Mouse (Mus musculus) lung, postnatal 4 days (tissue): ENCODE data around the gene Gm17018.
"Not testable (repeated sequence)": the region's sequence is repeated elsewhere in the genome, so short reads cannot be mapped to it uniquely, and the experiment has no call there.

Experiments
- DNase-seq, 2 experiments: peaks; one replicate each; pipeline ENCODE4 v3.0.0; 2021

Gm17018 gene

DNA sequence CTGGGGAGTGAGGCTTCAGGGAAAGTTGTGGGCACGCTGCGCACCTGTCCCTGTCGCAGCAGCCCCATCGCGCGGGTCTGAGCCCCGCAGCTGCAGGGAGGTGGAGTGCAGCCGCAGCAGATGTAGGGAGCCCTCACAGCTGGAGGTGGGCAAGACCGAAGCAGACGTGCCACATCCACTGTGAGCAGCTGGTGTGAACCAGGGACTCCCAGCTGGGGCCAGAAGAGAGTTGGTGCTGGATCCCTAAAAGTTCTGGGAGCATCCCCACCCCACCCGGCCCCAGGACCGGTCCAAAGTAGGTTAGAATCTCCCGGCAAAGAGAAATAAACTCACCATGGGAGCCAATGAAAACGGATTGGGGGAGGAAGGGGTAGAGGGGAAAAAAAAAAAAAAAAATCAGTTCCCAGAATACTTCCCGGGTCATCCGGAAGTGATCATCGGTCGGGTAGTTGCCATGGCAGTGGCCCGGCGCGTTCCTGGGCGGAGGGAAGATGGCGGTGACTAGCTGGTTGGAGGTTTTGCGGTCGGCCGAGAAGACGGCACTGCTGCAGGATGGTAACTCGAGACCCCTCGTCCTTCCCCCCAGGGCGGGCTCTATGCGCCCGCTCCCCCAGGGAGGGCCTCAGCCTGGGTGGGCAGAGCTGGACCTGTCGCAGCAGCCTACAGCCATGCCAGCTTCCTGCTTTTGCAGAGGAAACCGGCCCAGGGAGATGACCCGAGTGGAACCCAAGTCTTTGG, at the start of gene Gm17018, which contains the start of gene Poll:
Gene Gm17018 (plus strand): TSS at position 463 of the 738 bp plus-strand sequence.
Gene Poll (minus strand): TSS at position 379 of the 738 bp plus-strand sequence.
- peak; percentile 87 to 88 for DNase-seq

DNA sequence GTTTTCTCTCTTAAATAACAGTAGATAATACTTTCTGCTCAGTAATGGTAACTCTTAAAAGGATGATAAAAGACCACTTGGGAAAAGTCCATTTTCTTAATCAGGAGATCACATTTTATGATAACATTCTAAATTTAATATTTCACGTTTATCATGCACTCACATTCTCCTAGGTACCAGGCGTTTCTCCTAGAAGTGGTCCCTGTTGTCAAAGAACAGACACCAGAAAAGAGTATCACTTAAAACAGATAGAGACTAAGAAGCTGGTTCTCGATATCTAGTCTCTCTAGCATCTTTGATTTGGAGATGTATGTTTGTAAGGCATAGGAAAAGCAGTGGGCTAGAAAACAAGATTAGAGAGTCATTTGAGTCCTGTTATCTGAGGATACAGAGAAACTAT, 49.7 kb upstream of the Gm17018 start:
- no peak for DNase-seq

DNA sequence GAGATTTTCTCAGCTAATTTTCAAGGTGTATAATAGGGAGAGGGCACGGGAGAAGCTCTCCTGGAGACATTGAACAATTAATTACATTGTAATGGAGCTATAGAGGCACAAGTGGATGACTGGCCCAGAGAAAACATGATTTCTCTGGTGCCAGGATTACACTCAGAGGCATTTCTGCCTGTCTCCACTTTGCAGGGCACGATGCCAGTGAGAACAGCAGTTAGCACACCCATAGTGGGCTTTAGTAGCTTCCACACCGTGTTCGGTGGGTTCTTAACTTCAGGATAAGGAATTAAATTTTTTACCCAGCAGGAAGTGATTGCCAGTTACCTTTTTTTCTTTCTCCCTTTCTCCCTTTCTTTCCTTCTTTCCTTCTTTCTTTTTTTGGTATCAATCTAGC, 49.0 kb upstream of the Gm17018 start:
- no peak for DNase-seq

DNA sequence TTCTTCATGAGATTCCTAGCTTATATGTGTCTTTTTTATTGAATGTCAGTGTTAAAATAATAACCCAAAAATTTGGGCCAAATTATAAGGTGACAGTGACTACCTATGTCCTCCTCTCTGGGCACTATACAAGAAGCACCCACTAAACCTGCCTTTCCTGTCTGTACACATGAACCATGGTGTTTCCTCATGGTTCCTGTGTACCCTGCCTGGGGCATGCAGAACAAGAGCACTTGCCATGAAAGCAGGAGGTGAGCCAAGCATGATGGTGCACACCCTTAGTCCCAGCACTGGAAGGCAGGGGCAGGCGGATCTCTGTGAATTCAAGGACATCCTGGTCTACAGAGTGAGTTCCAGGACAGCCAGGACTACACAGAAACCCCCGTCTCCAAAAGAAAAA, 45.1 kb upstream of the Gm17018 start:
- no peak for DNase-seq

DNA sequence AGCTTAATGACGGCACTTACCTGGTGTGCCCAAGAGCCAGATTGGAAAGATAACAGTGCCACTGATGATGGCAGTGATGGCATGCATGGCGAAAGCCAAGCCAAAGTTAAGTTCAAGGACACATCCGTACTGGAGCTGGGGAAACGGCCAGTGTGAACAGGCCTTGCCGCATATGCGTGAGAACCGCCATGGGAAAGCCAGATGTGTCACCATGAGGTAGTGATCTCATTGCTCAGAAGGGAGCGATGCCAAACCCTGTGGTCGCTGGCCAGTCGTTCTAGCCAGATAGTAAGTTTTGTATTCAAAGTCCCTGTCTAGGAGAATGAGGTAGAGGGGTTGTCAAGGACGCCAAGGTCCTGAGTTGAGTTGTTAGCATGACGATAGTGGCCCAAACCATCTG, 44.2 kb upstream of the Gm17018 start:
- DNase-seq, result no peak

DNA sequence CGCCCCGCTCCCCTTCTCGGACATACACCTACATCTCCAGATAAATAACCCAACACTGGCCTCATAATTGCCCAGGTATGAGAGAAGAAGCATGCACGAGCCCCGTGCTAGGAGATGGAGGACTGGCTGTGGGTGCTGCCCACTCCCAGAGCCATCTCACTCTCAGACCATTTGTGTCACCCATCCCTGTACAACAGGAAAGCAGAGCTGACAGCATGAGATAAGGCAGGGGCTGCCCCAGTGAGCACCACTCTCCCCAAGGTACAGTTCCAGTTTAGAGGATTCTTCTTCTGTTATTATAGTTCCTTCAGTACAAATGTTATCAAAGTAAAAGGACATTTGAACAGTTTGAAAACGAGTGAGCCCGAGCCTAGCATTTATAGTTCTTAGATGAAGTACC, 33.0 kb upstream of the Gm17018 start:
- no peak for DNase-seq

DNA sequence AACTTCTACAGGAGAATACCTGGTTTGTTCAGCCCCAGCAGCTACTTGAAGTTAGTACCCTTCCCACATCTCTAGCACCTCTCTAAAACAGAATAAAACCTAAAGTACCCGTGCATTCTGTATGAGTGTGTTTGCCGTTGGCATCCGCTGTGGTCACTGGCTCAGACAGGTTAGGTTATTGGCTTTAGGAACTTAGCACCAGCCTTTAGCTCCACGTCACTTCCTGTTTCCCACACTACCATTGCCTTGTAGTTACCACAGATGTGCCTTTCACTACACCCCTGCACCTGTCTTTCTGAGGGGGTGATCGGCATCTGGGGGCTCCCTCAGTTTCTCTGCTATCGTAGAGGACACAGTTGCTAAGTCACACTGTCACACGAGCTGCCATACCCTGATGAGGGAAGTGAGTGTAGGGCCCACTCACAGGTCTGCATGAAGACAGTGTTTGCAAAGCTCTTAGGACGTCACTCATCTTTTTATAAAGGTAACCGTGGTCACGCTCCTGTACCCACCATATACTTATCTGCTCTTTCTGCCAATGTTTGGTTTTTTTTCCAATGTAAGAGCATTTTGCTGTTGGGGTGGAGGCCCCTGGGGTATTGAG, 32.4 kb upstream of the Gm17018 start:
- no peak for DNase-seq

DNA sequence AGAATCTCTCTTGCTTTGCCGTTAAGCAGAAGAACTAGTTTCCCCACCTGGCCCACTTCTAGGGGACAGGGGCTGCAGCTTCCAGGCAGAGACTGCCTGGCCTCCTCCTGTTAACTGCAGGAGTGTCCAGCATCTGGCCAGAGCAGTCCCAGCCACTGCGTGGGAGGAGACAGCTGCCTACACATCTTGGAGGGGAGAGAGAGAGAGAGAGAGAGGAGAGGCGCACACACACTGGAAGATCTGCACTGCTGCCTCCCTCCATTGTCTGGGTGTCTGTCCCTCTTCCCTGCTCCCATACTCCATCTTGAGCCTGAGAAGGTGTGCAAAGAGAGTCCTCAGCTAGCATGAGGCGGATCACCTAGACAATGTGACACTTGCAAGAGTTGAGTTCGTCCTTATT, 31.1 kb upstream of the Gm17018 start:
- DNase-seq, result no peak

DNA sequence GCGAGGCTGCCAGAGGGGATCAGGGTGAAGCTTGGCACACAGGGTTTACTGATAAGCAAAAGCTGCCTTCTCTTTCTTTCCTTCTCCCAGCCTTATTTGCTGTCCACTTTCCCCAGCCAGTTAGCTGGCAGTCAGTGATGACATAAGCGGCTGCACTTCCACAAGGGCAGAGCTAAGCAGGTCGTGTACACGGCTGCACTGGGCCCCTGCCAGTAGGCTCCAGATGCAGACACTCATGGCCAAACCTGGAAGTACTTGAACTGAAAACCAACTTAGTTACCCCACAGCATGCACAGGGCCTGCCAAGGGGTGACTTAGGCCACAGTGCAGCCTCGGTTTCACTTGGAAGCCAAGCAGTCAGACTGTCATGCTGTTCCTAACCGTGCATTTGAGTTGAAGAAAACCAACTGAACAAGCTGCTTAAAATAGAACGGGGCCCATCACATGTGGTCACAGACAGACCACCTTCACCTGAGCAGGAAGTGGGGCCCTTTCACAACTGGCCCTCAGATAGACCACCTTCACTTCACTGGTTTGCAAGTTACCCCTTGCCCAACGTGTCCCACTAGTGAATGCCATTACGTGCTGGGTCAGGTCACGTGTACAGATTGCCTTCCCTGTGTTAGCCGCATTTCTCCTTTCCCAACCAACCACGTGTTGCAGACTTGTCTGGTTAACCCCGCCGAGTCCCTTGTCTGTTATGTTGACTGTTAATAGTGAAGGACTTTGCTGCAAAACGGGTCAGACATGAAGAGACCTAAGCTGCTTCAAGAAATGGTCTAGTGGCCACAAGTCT, 30.0 kb upstream of the Gm17018 start:
- DNase-seq, result peak; percentile 61 to 85

DNA sequence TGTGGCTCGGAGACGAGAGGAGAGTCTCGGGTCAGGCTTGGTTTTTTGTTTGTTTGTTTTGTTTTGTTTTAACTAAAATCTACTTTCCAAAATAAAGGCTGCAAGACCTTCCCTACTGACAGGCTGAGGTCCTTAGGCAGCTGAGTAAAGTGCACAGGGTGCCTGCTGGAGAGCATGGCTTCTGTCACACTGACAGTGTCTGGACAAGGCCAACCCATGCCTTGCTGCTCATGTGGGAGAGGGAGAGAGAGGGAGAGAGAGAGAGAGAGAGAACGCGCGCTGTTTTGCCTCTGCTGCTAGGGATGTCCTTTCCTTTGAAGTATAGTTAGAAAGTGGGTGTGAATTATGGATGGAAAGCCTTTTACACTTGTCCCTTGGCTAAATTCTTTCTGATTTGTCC, 28.9 kb upstream of the Gm17018 start:
- no peak for DNase-seq

DNA sequence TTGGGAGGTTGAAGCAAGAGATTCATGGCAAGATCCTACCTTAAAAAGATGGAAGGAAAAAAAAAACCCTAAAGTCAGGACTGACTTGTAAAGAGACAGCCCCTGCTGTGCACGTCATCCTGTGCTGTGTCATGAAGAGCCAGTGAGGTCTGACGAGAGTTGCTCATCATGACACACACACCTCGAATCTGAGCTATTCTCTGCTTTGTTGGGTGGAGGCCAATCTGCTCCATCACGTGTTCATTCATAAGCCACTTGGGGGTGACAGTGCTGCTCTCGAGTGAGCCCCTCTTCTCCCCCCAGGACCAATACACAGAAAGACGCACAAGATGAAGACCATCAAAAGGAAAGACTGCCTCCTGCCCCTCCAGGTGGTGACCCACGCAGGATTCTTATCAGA, 26.8 kb upstream of the Gm17018 start:
- DNase-seq, result no peak

DNA sequence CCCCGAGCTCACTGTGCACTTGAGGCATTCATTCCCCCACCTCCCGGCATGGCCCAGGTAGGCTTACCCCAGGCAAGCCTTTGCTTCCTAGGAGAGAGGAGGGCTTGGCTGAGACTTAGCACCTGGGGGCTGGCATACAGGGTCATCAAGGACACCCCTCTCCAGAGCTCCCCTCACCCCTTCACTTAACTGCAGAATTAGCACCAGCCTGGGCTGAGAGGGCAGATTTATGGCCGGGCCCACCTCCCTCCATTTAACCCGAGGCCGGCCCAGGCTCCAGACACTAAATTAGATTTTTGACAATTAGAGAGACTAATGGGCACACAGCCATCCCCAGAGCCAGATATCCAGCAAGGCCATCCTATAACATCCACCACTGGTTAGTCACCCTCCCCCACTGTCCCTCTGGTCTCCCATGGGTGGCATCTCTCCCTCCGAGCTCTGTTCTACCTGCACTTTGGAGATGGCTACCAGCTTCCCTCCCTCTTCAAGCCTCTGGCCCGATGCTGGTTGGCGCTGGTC, 25.1 kb upstream of the Gm17018 start:
- DNase-seq, result no peak

DNA sequence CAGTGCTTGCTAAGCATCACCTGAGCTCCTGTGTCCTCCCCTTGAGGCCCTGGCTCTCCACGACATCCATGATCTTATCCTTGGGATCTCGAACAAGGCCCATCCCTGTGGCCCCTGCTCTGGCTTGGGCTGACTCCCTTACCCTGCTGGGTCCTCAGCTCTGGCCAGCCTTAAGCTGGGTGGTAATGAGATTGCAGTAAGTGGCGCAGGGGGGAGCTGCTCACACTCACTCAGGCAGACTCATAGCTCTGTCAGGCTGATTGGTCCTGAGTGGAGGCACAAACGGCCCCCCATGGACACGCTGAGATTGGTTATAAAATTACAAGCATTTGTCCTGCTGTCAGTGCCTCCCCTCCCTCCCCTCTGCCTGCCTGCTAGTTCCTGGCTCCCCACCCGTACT, 24.5 kb upstream of the Gm17018 start:
- DNase-seq, result no peak

DNA sequence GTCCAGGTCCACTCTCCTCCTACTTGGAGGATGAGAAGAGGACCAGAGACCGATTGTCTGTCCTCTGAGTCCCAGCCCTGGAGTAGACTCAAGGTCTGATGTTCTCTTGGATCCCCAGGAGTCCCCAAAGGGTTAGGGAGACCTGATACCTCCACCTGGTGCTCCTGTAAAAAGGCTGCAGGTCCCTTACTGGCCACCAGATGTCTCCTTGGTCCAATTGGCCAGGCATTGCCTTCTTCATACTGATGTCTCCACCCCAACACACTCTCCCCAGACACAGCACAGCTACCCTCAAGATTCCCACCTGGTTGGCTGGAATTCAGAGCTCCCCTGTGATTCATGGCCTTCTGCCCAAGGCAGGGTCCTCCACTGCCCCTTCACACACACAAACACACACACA, 22.9 kb upstream of the Gm17018 start:
- DNase-seq, result peak in 1 of 2 experiments; percentile 67

DNA sequence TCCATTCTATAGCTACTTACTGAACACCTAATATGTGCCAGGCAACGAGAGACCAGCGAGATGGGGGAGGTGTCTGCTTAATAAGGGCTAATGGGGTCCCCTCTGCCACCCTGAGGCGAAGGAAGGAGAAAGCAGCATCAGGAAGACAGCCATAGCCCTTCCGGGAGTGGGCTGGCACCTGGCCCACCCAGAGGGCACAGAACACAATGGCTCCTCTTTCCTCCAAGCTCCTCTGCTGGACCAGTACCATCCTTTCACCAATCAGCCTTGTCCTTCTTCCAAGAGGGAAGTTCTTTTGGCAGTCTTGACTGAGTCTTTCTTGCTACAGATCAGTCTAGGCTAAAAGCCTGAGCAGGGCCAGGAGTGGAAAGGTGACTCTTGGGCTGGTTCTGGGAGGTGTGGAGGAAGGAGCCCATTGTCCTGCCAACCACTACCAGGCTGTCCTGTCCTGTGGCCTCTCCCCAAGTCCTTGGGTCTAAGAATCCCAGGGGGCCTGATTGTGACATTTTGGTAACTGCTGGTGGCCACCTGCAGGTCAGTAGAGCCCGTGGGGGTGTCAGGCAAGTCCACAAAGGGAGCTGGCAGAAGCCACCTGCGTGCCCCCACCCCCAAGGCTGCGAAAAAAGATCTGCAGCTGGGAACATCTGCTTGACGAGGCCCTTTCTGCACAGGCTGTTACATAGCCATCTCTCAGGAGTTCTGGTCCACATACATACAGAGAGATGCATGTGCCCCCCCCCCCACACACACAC, 19.6 kb upstream of the Gm17018 start:
- no peak for DNase-seq

DNA sequence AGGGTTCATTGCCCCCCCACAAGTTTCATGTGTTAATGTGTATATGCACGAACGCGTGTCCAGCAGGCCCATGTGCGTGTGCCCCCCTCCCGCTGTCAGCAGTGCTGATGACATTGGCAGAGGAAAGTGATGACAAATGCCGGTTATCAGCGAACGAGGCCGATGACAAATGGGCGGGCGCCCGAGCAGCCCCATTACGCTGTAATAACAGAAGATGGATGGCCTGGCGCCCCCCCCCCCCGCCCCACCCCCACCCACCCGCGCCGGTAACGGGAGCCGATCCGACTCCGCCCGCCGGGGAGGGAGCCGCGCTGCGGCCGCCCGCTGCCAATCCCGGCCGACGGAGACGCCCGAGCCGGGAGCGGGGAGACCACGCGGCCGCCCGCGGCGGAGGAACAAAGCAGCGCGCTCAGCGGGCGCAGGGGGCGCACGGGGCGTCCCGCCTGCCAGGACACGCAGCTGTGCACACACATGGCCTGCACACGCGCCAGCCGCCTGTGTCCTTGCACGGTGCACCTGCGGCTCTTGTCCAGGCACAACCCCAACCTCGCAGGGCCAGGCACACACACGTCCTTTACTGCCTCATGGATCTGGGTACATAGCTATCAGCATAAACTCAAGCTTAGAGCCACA, 18.9 kb upstream of the Gm17018 start:
- peak; percentile 43 to 64 for DNase-seq

DNA sequence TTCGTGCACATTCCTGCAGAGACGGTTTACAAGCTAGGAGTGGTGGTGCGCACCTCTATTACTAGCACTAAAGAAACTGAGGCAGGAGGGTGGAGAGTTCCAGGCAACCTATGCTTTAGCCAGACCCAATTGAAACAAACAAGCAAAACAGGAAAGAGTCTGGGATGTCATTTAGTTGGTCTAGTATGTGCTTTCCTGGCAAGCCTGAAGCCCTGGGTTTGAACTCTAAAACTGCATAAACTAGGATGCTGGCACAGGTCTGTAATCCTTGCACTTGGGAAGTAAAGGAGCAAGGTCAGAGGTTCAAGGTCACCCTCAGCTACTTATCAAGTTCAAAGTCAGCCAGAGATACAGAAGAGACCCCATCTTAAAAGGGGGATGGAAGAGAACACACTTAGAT, 18.4 kb upstream of the Gm17018 start:
- no peak for DNase-seq

DNA sequence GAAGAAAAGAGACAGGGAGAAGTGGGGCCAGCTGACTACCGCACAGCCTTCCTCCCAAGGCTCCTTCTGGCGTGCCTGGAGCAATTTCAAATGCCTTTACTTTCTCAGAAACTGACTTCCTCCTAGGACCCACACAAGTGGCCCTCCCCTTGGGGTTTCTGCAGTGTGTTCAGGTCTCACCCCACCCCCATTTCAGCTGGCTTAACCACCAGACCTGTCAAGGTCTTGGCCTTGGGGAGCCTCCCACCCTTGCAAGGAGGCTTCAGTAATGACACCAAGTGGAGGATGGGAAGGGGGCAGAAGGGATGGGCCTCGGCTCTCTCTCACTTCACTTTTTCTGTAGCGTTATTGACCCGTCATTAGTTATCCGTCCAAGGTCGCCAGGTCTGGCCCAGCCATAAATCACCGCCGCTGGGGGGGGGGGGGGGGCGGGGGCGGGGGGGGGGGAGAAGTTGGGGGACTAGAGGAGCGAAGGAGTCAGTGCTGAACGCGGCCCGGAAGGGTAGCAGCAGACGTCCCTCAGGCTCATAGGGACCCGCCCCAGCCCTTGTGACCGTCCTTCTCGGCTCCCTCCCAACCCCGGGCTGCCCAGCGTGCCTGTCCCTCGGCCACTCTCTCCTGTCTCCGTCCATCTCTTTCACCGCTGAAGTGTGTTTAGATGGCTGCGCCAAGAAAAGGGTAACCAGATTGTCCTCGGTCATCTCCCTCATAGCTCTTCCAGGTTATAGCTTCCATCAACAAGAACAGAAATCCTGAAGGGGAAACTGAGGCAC, 16.1 kb upstream of the Gm17018 start:
- peak in 1 of 2 experiments; percentile 21 for DNase-seq

DNA sequence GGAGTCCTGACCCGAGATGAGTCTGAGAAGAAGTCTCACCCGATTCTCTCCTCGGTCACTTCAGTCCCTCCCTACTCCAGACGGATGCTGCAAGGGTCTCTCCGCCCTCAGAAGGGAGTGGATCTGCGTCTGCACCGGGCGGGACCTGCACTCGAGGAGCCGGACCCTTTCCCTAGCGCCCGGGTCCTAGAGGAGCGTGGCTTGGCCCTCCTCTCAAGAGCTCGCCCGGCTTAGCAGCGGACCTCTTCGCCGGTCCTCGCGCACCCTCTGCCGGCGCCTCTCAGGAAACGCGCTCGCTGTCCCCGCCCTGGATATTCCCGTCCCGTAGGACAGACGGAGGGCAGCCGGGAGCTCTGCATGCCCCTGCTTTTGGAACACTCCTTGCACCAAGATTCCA, 15.5 kb upstream of the Gm17018 start:
- DNase-seq, result peak; percentile 86 to 88

DNA sequence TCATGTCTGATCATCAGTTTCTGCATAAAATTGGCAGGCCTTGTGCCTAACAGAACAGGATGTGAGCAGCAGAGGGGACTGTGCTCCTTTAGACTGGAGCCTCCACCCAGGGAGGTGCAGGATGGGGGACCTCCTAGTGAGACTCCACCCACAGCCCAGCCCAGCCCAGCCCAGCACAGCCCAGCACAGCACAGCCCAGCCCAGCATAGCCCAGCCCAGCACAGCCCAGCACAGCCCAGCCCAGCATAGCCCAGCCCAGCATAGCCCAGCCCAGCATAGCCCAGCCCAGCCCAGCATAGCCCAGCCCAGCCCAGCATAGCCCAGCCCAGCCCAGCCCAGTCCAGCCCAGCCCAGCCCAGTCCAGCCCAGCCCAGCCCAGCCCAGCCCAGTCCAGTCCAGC, 12.2 kb upstream of the Gm17018 start:
- not testable (repeated sequence) for DNase-seq

DNA sequence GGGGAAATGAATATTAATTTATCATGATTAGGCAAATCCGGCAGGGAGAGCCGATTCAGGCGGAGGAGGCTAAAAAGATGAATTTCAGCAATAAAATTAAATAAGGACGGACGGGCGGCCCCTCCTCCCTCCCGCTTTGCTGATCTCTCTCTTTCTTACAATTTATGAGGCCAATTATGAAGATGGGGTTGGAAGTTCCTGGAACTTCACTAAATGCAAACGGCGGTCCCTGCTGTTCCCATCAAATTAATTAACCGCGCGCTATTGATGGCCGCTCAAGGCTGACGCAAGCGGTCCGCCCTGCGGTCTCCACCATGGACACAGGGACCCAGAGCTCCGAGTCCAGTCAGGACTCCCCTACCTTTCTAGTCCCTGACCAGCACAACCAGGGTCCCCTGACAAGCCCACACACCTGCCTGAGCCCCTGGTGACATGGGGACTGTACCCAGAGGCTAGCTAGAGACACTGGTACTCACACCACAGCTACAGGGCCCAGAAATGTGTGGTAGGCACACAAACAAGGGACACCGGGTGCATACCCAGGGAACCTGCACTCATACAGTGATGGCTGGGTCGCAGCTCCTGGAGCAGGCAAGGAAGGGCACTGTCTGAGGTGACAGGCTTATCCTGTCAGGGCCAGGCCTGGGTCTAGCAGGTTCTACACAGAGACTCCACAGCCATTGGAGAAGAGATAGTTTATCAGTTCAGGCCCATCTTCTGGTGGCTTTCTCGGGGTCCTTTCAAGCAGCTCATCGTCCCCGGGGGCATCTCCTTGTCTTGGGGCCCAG, 11.1 kb upstream of the Gm17018 start:
- DNase-seq, result no peak
